Mouse (Mus musculus): ENCODE data around the gene Vstm5. TPM values are rescaled to one million over a fixed set of nuclear protein-coding genes. Genes with fewer than 3 reads are reported as not detected.
"Not testable (repeated sequence)": the region's sequence is repeated elsewhere in the genome, so short reads cannot be mapped to it uniquely, and the experiment has no call there.

Gene Vstm5
- total RNA-seq, 2 experiments from 2014 or later = 6.4 TPM

DNA sequence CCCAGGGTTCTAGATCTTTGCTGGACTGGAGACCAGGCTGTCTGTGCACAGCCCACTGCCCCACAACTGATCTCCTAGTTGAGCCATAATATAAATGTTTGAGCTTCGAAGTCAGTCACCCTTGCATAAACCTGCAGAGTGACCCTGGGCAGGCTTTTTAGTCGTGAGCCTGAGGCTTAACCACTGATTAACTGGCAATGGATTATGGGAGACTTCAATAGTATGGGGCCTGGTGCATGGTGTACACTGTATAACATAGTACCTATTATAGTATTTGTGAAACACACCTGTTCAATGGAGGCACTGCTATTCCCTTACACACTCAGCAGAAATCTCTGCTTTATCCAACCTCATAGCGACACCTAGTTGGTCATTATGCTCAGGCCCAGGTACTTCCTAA is 17.4 kb downstream of the Vstm5 start:
- no peak for DNase-seq (ENCODE audit: low spot score in 2 of 2)

- DNase-seq (ENCODE audit: low spot score in 2 of 2) = no peak
Measured at GRCm38 (mm10) chr9:15261980-15262379, 23.1 kb downstream of the Vstm5 start.

- DNase-seq (ENCODE audit: low spot score in 2 of 2) = no peak
Measured at GRCm38 (mm10) chr9:15263487-15263886, 24.6 kb downstream of the Vstm5 start.

DNA sequence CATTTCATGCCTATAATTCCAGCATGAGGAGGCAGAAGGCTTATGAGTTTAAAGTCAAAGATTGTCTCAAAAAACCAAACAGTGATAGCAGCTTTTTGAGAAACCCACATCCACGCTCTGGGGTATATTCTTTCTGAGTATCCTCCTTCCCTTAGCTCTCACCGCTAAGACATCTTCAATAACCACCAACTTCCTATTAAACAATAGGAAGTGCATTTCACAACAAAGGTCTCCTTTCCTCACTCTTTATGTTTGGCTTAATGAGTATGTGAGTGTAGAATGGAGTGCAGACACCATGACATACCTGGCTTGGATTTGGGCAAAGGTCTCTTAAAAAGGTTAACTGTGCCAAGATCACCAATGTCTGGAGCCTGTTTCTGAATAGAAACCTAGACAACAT is 35.1 kb downstream of the Vstm5 start:
- no peak for DNase-seq (ENCODE audit: low spot score in 2 of 2)

DNA sequence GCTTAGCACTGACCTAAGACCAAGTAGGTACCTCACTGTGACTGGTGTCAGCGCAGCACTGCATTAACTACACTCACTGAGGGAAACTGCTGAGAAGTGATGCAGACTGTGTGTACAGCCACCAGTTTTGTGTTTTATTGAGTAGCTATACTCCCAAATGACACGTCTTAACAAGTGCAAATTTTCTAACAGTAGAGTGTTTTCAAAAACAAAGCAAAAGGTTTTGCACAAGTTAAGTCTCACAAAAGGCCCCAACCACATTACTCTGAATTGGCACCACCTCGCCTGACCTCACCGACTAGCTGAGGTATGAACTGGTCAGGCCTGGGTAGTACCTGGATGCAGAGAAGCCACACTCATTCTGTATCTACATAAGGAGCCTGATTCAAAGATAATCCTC is 38.0 kb downstream of the Vstm5 start:
- no peak for DNase-seq (ENCODE audit: low spot score in 2 of 2)

GRCm38 (mm10) chr9:15278343-15278742 is 39.5 kb downstream of the Vstm5 start:
- no peak for DNase-seq (ENCODE audit: low spot score in 2 of 2)

GRCm38 (mm10) chr9:15279139-15279648 is 40.3 kb downstream of the Vstm5 start:
- no peak for DNase-seq (ENCODE audit: low spot score in 2 of 2)

GRCm38 (mm10) chr9:15279649-15280490 is 41.0 kb downstream of the Vstm5 start, which contains the start of gene Med17:
Gene Med17, minus strand, starts transcription at chr9:15279931.
- peak; percentile 91 to 97 for DNase-seq (ENCODE audit: low spot score in 2 of 2)

DNA sequence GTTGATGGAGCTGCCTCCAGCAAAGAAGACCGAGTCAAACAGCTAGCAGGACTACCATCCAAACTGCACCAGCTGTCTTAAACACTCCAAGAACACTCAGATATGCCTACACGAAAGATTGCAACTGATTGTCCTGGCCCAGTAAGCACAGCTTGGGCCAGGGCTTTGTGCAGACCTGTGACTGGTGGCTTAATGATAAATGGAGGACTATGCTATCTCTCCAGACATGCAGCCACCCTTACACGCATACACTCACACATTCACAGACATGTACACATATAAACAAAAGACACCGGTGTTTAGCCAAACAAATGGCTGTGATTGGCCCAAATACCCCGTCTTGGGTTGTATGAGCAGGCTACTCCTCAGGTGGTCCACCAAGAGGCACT is 41.6 kb downstream of the Vstm5 start:
- DNase-seq (ENCODE audit: low spot score in 2 of 2) = no peak

GRCm38 (mm10) chr9:15285443-15285842 is 46.6 kb downstream of the Vstm5 start:
- no peak for DNase-seq (ENCODE audit: low spot score in 2 of 2)

DNA sequence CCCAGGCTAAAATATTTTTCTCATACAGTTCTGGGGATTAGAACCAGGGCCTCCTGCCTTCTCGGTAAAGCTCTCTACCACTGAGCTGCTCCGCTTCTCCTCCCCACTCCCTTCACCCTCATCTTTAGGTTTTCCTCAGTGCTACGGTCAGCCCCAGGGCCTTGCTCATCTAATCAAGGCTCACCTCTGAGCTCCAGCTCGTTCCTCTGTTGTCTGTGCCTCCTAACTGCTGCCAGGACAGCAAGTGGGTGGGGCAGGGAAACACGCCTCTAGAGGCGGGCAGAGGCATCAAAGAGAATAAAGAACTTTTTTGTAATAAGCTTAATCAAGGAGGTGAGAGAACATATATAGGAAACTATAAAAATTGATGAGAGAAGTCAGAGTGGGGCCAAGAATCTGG is 49.0 kb downstream of the Vstm5 start:
- no peak for DNase-seq (ENCODE audit: low spot score in 2 of 2)

DNA sequence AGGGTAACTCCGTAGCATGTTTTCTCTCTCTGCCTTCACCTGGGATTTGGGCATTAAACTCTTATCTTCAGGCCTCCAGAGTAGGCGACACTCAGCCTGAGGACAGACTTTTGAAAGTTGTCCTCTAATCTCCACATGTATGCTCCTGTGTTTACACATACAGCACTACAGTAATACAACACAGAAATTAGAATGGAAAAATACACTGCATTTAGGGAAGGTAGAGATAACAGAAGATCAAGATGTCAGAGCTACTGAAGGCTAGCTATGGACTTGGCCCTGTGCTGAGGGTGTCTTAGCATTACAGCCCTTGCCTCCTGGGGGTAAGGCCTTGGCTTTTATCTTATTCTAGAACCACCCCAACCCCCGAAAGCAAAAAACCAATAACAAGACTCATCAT is 49.6 kb downstream of the Vstm5 start:
- no peak for DNase-seq (ENCODE audit: low spot score in 2 of 2)

DNA sequence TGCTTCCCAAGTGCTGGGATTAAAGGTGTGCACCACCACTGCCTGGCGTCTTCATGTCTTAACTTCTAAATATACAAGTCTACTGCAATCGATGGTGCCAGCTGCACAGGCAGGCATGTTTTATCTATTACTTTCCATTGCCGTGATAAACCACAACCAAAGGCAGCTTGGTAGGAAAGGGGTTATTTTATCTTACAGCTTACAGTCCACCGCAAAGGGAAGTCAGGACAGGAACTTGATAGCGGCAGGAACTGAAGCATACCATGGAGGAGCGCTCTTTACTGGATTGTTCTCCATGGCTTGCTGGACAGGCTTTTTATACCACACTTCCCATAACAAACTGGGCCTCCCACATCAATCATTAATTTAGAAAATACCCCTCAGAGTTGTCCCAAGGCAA is 50.4 kb downstream of the Vstm5 start:
- no peak for DNase-seq (ENCODE audit: low spot score in 2 of 2)

GRCm38 (mm10) chr9:15297112-15297511 is 58.3 kb downstream of the Vstm5 start:
- DNase-seq (ENCODE audit: low spot score in 2 of 2) = no peak

GRCm38 (mm10) chr9:15298451-15298850 is 59.6 kb downstream of the Vstm5 start:
- DNase-seq (ENCODE audit: low spot score in 2 of 2) = no peak

DNA sequence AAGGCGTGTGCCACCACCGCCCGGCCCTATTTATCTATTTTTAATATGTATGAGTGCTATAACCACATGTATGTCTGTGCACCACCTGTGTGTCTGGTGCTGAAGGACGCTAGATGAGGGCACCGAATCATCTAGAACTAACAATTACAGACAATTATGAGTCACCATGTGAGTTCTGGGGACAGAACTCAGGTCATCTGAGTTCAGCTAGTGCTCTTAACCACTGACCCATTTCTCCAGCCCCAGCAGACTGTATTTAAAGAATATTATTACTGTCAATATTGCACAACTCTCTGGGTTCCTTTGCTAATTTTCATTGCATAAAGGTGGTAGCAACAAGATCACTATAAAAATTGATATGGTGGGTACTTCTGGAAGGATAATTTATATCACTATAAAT is 61.2 kb downstream of the Vstm5 start:
- no peak for DNase-seq (ENCODE audit: low spot score in 2 of 2)

- DNase-seq (ENCODE audit: low spot score in 2 of 2) = no peak
Measured at GRCm38 (mm10) chr9:15301399-15301798, 62.6 kb downstream of the Vstm5 start.

- DNase-seq (ENCODE audit: low spot score in 2 of 2) = not testable (repeated sequence)
Measured at GRCm38 (mm10) chr9:15302006-15302405, 63.2 kb downstream of the Vstm5 start.

- no peak for DNase-seq (ENCODE audit: low spot score in 2 of 2)
Measured at GRCm38 (mm10) chr9:15302881-15303280, 64.0 kb downstream of the Vstm5 start.

DNA sequence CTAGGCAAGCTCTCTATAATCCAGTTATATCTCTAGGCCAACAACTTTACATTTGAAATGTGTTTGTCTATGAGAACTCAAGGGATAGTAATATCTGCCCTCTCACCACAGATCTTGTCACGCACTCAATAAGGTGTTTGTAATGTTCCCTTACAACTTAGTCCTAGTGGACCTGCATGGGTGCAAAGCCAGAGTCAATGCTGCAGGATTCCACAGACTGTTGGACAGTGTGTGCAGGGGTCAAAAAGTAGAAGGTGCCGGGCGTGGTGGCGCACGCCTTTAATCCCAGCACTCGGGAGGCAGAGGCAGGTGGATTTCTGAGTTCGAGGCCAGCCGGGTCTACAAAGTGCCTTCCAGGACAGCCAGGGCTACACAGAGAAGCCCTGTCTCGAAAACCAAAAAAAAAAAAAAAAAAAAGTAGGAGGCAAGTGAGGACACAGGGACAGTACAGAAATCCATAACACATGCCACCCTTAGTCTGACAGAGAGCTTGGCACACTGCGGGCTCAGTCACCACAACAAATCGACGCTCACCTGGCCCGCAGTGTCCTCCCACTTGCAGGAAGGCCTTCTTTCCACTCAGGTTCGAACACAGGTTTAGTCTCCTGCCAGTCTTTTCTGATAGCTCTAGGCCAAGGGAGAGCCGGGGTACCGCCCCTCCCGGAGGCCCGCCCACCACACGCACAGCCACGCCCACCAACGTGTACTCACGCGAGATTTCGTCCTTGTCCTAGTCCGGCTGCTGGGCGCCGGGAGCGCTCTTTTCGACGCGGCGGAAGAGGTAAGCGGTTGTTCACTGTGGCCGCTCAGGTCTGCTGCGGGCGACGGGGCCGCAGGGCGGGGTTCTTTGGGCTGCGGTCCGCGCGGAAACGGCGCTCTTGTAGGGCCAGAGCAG is 66.9 kb downstream of the Vstm5 start, which contains the start of gene Taf1d:
Gene Taf1d (plus strand): TSS at position 712 of the 895 bp plus-strand sequence.
- DNase-seq (ENCODE audit: low spot score in 2 of 2) = peak; percentile 92 to 96

DNA sequence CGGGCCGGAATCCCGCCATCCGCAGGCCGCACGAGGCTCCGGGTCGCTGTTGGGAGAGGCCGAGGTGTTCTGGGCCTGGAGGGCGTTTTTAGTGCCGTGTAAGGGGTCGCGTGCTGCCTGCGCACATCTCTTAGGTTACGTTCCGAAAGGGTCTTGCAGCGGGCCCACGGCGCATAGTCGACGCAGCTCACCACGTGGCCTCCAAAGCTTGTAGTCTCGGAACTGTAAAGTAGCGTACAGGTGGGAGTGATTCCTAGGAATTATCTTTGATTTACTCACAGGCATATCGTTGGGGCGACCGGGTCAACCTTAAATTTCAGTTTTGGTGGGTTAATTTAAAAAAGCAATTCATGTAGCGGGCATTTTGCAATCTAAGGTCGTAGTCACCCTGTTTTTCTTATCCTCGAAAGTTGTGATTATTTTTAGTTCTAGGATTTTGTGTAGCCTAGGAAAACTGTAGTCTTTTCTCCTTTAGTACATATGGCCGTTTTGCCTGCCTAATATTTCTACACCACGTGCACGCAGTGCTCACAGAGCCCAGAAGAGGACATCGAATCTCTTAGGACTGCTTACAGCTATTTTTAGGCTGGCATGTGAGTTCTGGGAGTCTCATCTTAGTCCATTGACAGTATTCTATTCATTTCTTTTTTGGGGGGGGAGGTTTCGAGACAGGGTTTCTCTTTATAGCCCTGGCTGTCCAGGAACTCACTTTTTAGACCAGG is 67.7 kb downstream of the Vstm5 start, which contains the start of gene 4931406C07Rik:
Gene 4931406C07Rik (minus strand): TSS at position 51 of the 722 bp plus-strand sequence.
- DNase-seq (ENCODE audit: low spot score in 2 of 2) = peak in 1 of 2 experiments; percentile 48
